Mouse (Mus musculus): ENCODE measurements around the gene Gng4. TPM values are rescaled to one million over a fixed set of nuclear protein-coding genes. Genes with fewer than 3 reads are reported as not detected.

Gng4 gene
- polyA plus RNA-seq (2012): 0.03 TPM in 1 of 2 replicates, not detected in the other

DNA sequence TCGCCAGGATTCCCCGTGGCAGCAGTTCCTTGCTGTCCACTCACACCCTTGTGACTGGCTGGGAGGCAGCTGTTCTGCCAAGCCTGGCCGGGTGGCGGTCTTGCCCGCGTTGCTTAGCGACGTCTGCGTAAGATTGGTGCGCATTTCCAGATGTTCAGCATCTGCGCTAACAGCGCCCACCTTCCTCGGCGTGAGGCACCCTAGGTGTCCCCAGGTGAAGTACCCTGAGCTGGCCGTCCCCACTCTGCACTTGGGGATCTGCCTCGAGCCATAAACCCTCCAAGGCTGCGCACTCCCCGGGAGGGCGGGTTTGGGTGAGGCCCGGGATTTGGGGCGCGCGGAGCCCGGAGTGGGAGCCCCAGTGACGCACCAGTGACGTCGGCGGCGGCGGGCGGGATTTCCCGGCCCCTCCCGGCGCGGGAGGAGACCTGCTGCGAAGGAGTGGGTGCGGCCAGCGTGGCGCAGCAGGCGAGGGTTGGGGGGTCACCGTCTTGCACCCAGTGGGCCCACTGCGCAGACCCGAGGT lies at the start of gene Gng4:
TSS of gene Gng4 (plus strand) at position 166 of the 526 bp plus-strand sequence.

Other genes with a start within 250 kb of the Gng4 start
- 1.2 and 2.5 TPM in 2 replicates for gene Lyst, start 193.7 kb upstream of the Gng4 start, polyA plus RNA-seq (2012)
- 62.9 and 63.7 TPM in 2 replicates for gene B3galnt2, start 170.4 kb downstream of the Gng4 start, polyA plus RNA-seq (2012)